Mouse (Mus musculus): ENCODE measurements around the gene Pde4d. TPM values are rescaled to one million over a fixed set of nuclear protein-coding genes. Genes with fewer than 3 reads are reported as not detected.

Pde4d gene
- polyA plus RNA-seq, 1 experiment = 33.8 TPM

DNA sequence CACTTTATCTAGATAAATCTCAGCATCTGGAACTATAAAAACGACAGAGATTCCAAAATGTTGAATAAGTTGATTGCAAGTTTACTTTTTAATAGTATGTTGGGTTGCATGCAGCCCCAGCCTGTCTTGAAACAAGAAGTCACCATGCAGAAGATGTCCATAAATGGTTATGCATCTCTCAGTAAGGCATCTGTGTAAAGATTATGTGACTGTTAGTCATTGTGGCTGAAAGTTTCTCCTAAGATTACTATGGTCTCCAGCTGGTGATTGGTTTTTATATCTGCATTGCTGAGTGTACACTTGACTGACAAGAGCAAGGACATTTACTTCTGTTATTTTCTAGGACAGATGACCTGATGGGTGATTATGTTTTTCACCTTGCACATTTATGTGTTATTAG, 1265.6 kb downstream of the Pde4d start:
- no peak overlapping the region for H3K27ac ChIP-seq (ENCODE audit: insufficient read depth, low read length)
- WGBS = 68% methylated on average over 1 of the region's 1 CpGs
- DNase-seq = no peak
- no peak overlapping the region for H3K4me3 ChIP-seq (replicated peaks; ENCODE audit: insufficient read depth, low read depth, low read length)
- H3K4me1 ChIP-seq (ENCODE audit: control insufficient read depth, insufficient read depth, low read length) = peaks cover 5% of the 10 kb centered on the region; the same call in 1 of the 2 replicates
- no peak for TF ChIP-seq POLR2A (IDR thresholded peaks at IDR 0.05; ENCODE audit: borderline replicate concordance, insufficient read depth, low read length)
- no peak for TF ChIP-seq CTCF (IDR thresholded peaks at IDR 0.05; ENCODE audit: borderline replicate concordance, insufficient read depth, low read depth, low read length)
- H3K27me3 ChIP-seq (ENCODE audit: control insufficient read depth, insufficient read depth, low read length) = no peaks in the 10 kb centered on the region

DNA sequence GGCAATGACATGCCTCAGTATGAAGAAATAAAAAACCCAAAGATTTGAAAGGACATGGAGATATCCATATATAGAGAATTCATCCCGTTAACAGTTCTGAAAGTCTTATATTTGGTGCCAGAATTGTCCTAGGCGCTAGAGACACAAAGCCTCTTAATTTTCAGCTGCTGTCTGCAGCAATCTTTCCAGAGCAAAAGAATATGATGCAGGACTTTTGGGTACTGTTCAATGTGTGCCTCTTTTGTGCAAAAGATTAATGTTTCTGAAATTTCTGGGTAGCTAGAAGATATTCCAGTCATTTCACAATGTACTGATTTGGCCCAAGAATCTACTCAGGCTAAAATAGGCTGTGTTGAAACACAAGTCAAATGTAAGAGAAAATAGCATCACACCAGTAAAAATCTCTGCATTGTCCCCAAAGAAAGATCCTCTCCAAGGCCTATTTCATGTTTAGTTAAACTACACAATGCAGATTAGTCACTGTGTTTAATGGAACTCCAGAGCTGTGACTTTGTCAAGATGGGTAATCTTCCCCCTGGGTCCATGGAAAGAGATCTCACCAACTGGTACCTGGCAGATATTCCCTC, 1270.5 kb downstream of the Pde4d start:
- no peaks in the 10 kb centered on the region; the same call in 1 of the 2 replicates for H3K4me1 ChIP-seq (ENCODE audit: control insufficient read depth, insufficient read depth, low read length)

DNA sequence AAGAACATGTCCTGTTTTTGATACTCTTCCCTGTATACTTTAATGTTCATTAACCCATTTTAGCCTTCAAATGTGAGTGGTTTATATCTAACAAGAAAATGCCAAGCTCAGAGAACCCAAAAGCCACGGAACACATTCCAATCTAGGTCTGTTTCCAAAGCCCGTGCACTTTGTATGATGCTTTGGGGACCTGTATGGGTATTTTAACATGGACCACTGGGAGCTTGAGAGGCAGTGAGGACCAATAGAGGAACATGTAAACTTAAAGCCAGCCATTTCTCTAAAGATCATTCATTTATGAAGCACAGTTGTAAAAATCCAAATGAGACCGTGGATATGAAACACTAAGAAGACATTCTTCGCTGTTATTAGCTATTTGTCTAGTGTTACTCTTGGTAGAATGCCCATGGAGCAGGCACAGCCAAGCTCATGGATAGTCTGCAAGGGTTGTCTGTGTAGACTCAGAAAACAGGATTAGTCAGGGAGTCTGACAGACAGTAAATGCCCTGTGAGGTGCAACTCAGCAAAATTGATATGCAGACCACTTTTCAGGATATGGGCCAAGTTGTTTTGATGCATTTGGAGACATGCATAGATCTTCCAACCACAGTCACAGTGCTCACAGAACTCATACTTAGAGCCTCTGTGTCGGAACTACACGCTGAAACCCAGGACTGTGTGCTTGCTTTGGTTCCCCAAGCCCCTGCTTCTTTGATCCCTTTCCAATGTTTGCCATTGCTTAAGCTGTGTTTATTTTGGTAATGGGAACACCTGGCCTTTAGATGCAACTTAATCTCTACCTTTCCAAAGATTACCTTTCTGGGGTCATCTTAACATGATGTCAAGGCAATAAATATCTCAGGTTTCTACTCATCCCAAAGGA, 1272.7 kb downstream of the Pde4d start:
- DNase-seq = no peak

More for the DNA sequence above, 1270.5 kb downstream of the Pde4d start:
- Histone ChIP-seq H3K27ac (ENCODE audit: insufficient read depth, low read length) (no peak overlapping the region), H3K27me3 (ENCODE audit: control insufficient read depth, insufficient read depth, low read length) (no peaks in the 10 kb centered on the region), H3K4me3 (replicated peaks; ENCODE audit: insufficient read depth, low read depth, low read length) (no peak overlapping the region)
- WGBS = 88% methylated on average over 2 of the region's 2 CpGs
- TF ChIP-seq POLR2A (IDR thresholded peaks at IDR 0.05; ENCODE audit: borderline replicate concordance, insufficient read depth, low read length) (no peak), CTCF (IDR thresholded peaks at IDR 0.05; ENCODE audit: borderline replicate concordance, insufficient read depth, low read depth, low read length) (no peak)
- DNase-seq = no peak

DNA sequence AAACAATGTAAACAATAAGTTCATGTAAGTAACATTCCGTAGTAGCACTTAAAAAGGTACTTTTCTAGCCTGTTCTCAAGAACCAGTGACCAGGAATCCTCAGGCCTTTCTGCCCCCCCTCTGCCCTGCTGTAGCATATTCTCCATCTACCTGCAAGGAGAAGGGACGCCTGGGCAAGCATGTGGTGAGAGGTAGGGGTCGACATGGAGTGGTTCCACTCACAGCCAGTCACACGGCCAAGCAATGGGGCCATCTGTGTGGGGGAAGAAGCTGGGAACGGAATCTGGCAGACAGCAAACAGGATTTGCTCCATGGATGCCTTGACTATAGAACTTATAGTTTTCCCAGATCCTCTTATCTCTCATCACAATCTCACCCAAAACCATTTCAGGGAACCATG, 1277.6 kb downstream of the Pde4d start:
- TF ChIP-seq POLR2A (IDR thresholded peaks at IDR 0.05; ENCODE audit: borderline replicate concordance, insufficient read depth, low read length) (no peak), CTCF (IDR thresholded peaks at IDR 0.05; ENCODE audit: borderline replicate concordance, insufficient read depth, low read depth, low read length) (no peak)
- no peak for DNase-seq
- peaks cover 7% of the 10 kb centered on the region for H3K4me1 ChIP-seq (ENCODE audit: control insufficient read depth, insufficient read depth, low read length)
- H3K27ac ChIP-seq (ENCODE audit: insufficient read depth, low read length) = no peak overlapping the region
- no peaks in the 10 kb centered on the region for H3K27me3 ChIP-seq (ENCODE audit: control insufficient read depth, insufficient read depth, low read length)
- WGBS = 32% methylated on average over 5 of the region's 5 CpGs
- H3K4me3 ChIP-seq (replicated peaks; ENCODE audit: insufficient read depth, low read depth, low read length) = no peak overlapping the region

More for the DNA sequence above, 1272.7 kb downstream of the Pde4d start:
- Histone ChIP-seq H3K4me1 (ENCODE audit: control insufficient read depth, insufficient read depth, low read length) (peaks cover 5% of the 10 kb centered on the region; the same call in 1 of the 2 replicates), H3K27me3 (ENCODE audit: control insufficient read depth, insufficient read depth, low read length) (no peaks in the 10 kb centered on the region), H3K4me3 (replicated peaks; ENCODE audit: insufficient read depth, low read depth, low read length) (no peak overlapping the region), H3K27ac (ENCODE audit: insufficient read depth, low read length) (no peak overlapping the region)
- TF ChIP-seq CTCF (IDR thresholded peaks at IDR 0.05; ENCODE audit: borderline replicate concordance, insufficient read depth, low read depth, low read length) (no peak), POLR2A (IDR thresholded peaks at IDR 0.05; ENCODE audit: borderline replicate concordance, insufficient read depth, low read length) (no peak)
- WGBS = 85% methylated on average over 6 of the region's 6 CpGs

DNA sequence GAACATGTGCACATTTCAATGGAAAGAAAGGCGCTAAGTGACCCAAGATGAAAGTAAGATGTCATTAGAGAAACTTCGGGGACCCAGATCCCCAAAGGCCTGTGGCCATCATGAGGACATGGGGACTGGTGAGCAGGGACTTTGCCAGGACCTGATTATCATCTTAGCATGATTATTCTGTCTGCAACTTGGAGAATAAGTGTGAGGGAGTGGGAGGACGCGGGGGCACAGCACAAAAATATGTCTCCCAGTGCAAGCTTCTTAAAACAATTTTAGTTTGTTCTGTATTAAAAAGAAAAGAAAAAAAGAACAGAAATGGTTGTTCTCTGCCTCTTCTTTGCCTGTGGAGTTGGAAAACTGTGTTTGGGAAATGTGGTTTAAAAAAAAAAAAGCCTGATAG, 1279.9 kb downstream of the Pde4d start:
- no peaks in the 10 kb centered on the region for H3K27me3 ChIP-seq (ENCODE audit: control insufficient read depth, insufficient read depth, low read length)
- H3K27ac ChIP-seq (ENCODE audit: insufficient read depth, low read length) = no peak overlapping the region
- TF ChIP-seq POLR2A (IDR thresholded peaks at IDR 0.05; ENCODE audit: borderline replicate concordance, insufficient read depth, low read length) (no peak), CTCF (IDR thresholded peaks at IDR 0.05; ENCODE audit: borderline replicate concordance, insufficient read depth, low read depth, low read length) (no peak)
- H3K4me1 ChIP-seq (ENCODE audit: control insufficient read depth, insufficient read depth, low read length) = peaks cover 9% of the 10 kb centered on the region
- WGBS = 94% methylated on average over 4 of the region's 4 CpGs
- no peak overlapping the region for H3K4me3 ChIP-seq (replicated peaks; ENCODE audit: insufficient read depth, low read depth, low read length)
- no peak for DNase-seq

DNA sequence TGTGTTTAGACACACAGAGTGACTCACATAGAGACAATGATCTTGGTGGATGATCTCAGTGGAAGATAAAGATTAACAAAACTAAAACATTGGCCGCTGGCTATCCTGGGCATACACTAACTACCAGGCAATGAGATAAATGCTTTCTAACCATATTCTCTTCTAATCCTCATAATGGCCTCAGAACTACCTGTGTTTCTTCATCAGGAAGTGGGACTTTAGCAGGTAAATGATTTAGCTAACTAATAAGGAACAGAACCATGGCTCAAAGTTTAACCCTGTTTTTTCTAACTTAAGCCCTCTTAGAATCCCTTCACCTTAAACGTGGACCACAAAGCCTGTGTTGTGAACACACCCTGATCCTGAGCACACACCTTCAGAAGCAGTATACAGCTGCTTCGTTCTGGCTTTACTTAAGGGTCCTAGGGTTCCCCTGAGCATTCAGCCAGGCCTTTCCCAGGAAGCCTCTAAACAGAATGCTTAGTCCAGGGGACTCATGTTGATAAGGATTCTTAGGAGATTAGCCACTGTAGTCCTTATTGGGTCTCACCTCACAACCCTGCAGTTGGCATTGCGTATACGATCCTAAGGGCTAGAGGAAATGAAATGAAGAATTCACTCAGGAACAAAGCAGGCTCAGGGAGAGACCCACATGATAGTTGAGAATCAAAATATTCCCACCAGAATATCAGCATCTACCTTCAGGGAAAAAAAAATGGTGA, 1283.1 kb downstream of the Pde4d start:
- TF ChIP-seq CTCF (IDR thresholded peaks at IDR 0.05; ENCODE audit: borderline replicate concordance, insufficient read depth, low read depth, low read length) = no peak
- TF ChIP-seq POLR2A (IDR thresholded peaks at IDR 0.05; ENCODE audit: borderline replicate concordance, insufficient read depth, low read length) = no peak
- H3K27ac ChIP-seq (ENCODE audit: insufficient read depth, low read length) = no peak overlapping the region
- 94% methylated on average over 5 of the region's 5 CpGs for WGBS

DNA sequence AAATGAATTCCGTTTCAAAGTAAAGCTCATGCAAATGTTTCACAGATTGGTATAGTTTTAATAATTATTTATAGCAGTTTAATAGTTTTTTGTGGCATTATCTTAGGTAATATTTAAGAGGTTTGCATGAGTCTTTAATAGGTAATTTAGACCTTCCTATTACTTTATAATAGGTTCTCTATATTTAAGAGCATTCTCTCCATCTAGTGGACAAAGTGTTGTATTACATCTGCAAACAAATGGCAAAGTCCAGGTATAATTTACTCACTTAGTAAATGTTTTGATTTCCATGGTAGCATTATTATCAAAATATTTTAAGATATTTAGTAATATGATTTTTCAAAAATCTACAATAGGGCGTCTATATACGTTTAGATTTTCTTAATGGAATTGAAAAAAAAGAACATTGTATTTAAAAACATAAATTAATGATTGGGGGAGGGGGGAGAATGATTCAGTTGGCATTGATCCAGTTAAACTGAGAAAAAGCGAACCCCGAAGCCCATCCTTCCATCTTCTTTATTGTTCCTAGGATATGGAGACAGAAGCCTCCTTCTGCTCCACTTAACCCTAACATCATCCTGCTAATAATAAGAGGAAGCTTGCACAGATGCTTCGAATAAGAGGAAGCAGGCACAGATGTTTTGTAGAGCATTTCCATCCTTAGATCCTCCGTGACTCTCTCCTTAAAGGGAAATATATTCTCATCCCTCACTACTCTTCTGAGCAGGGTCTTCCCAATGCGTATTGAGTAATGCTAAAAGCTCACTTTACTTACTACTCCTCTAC, 1286.7 kb downstream of the Pde4d start:
- Histone ChIP-seq H3K27ac (ENCODE audit: insufficient read depth, low read length) (no peak overlapping the region), H3K4me3 (replicated peaks; ENCODE audit: insufficient read depth, low read depth, low read length) (no peak overlapping the region), H3K4me1 (ENCODE audit: control insufficient read depth, insufficient read depth, low read length) (peaks cover 5% of the 10 kb centered on the region), H3K27me3 (ENCODE audit: control insufficient read depth, insufficient read depth, low read length) (no peaks in the 10 kb centered on the region)
- TF ChIP-seq POLR2A (IDR thresholded peaks at IDR 0.05; ENCODE audit: borderline replicate concordance, insufficient read depth, low read length) (no peak), CTCF (IDR thresholded peaks at IDR 0.05; ENCODE audit: borderline replicate concordance, insufficient read depth, low read depth, low read length) (no peak)
- WGBS = 43% methylated on average over 8 of the region's 8 CpGs
- peak in 1 of 2 experiments; percentile 40 for DNase-seq

More for the DNA sequence above, 1283.1 kb downstream of the Pde4d start:
- no peaks in the 10 kb centered on the region for H3K27me3 ChIP-seq (ENCODE audit: control insufficient read depth, insufficient read depth, low read length)
- H3K4me3 ChIP-seq (replicated peaks; ENCODE audit: insufficient read depth, low read depth, low read length) = no peak overlapping the region
- no peak for DNase-seq
- peaks cover 5% of the 10 kb centered on the region for H3K4me1 ChIP-seq (ENCODE audit: control insufficient read depth, insufficient read depth, low read length)
